Comparison of ENCODE assay signal across 8 mouse cellular contexts in the genomic region with DNA sequence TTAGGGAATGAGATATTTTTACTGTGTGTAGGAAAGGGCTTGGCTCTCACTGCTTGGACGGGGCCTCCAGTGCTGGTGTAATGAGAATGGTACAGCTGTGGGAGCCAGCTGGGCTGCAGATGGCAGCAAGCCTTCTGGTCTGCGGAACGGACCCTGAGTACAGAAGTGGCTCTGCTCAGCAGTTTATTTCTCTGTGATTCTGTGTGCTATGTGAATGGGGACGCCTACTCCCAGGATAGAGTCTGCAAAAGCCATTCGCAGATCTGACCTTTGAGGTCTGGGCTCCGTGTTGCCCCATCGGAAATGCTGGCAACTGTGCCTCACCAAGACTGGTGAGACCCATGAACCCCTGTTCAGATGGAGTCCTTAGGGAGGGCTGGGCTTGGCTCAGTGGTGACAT. TPM values are rescaled to one million over a fixed set of nuclear protein-coding genes. Genes with fewer than 3 reads are reported as not detected.
DNase-seq lines count a peak whose midpoint lies in the region; ATAC-seq and TF ChIP-seq lines count a peak whose summit lies in the region.

No protein-coding gene starts in this region.

- H3K4me3 ChIP-seq in E14TG2a.4 (replicated peaks; ENCODE audit: low read length) = peak overlapping the region; percentile 85
- H3K4me3 ChIP-seq in hindbrain, embryonic 10.5 days = peak overlapping the region; percentile 72
- peak overlapping the region; percentile 63; the same call in 1 of the 2 replicates for H3K4me3 ChIP-seq in stomach, embryonic 14.5 days (ENCODE audit: low read depth, low read length)

- H3K4me1 ChIP-seq in E14TG2a.4 (replicated peaks; ENCODE audit: low read depth, low read length) = peaks cover 61% of the 10 kb centered on the region
- H3K4me1 ChIP-seq in hindbrain, embryonic 10.5 days (replicated peaks) = peaks cover 42% of the 10 kb centered on the region
- H3K4me1 ChIP-seq in stomach, embryonic 14.5 days (ENCODE audit: control insufficient read depth, insufficient read depth, low read length) = peaks cover 9% of the 10 kb centered on the region; the same call in 1 of the 2 replicates

- TF ChIP-seq CTCF in E14TG2a.4 (conservative IDR thresholded peaks at IDR 0.05; ENCODE audit: low read length) = no peak

- no peaks in the 10 kb centered on the region for H3K9me3 ChIP-seq in E14TG2a.4 (ENCODE audit: low read length)
- no peaks in the 10 kb centered on the region for H3K9me3 ChIP-seq in hindbrain, embryonic 10.5 days
- H3K9me3 ChIP-seq in stomach, embryonic 14.5 days (ENCODE audit: control insufficient read depth, low read depth, low read length) = no peaks in the 10 kb centered on the region

- peak; percentile 64 for DNase-seq in embryo, embryonic 10 days (ENCODE audit: low spot score)
- DNase-seq in embryo, embryonic 9.5 days (ENCODE audit: extremely low spot score) = no peak
- peak; percentile 38 for DNase-seq in hindbrain, embryonic 10.5 days (ENCODE audit: low spot score)
- DNase-seq in lung, postnatal 14 days = peak; percentile 28

- no peak overlapping the region for H3K9ac ChIP-seq in stomach, embryonic 14.5 days (replicated peaks; ENCODE audit: low read depth, low read length)

- H3K4me2 ChIP-seq in stomach, embryonic 14.5 days (replicated peaks; ENCODE audit: low read depth, low read length) = peak overlapping the region; percentile 88

- no peak overlapping the region for H3K27ac ChIP-seq in hindbrain, embryonic 10.5 days
- H3K27ac ChIP-seq in stomach, embryonic 14.5 days (ENCODE audit: low read length) = no peak overlapping the region

- ATAC-seq in stomach, embryonic 14.5 days (ENCODE audit: insufficient number of reproducible peaks, insufficient read depth, low FRiP score, low read depth) = no peak; the same call in 1 of the 2 replicates
- no peak for ATAC-seq in inflammation-experienced regulatory T-cells, adult 6 months
- ATAC-seq in megakaryocyte-erythroid progenitor cell, adult 5-6 weeks (replicated peaks; ENCODE audit: low FRiP score, low TSS enrichment, poor library complexity, severe bottlenecking) = no peak

- H3K36me3 ChIP-seq in E14TG2a.4 (ENCODE audit: insufficient read depth, low read length) = peaks cover 32% of the 10 kb centered on the region
- peaks cover 9% of the 10 kb centered on the region for H3K36me3 ChIP-seq in hindbrain, embryonic 10.5 days
- no peaks in the 10 kb centered on the region; the same call in 1 of the 2 replicates for H3K36me3 ChIP-seq in stomach, embryonic 14.5 days (ENCODE audit: control insufficient read depth, insufficient read depth, low read length)

- H3K27me3 ChIP-seq in E14TG2a.4 (ENCODE audit: insufficient read depth, low read length) = peaks cover 21% of the 10 kb centered on the region
- H3K27me3 ChIP-seq in hindbrain, embryonic 10.5 days (ENCODE audit: insufficient read depth, poor library complexity, severe bottlenecking) = peaks cover 63% of the 10 kb centered on the region
- H3K27me3 ChIP-seq in stomach, embryonic 14.5 days (ENCODE audit: control insufficient read depth, insufficient read depth, low read length) = no peaks in the 10 kb centered on the region

- WGBS in hindbrain, embryonic 10.5 days = 50% methylated on average over 7 of the region's 7 CpGs
- 30% methylated on average over 7 of the region's 7 CpGs for whole genome bisulfite sequencing in stomach, embryonic 14.5 days

RNA-seq across cellular contexts. Expression of gene Shisa2, which starts 2.7 kb away (rescaled TPM):
- polyA plus RNA-seq in hindbrain, embryonic 10.5 days (2016; fragmentation: Nextera tagmentation; extraction: Ambion mirVana) = 15.0 and 17.1 TPM in 2 replicates
- 8.3 and 10.4 TPM in 2 replicates for polyA plus RNA-seq in stomach, embryonic 14.5 days (2014; fragmentation: Nextera tagmentation; extraction: Ambion mirVana)
- polyA plus RNA-seq in inflammation-experienced regulatory T-cells, adult 6 months (2017; shearing (Covaris generic)) = not detected
- not detected in 2 replicates for total RNA-seq in megakaryocyte-erythroid progenitor cell, adult 5-6 weeks (2014; fragmentation: Nextera tagmentation)
- 0.34 TPM in 1 of 2 replicates, not detected in the other for total RNA-seq in megakaryocyte-erythroid progenitor cell, adult 5-6 weeks (2017)

RNA-seq across cellular contexts. Expression of gene Cdadc1, which starts 30.1 kb away (rescaled TPM):
- polyA plus RNA-seq in hindbrain, embryonic 10.5 days (2016; fragmentation: Nextera tagmentation; extraction: Ambion mirVana) = 23.5 and 26.3 TPM in 2 replicates
- polyA plus RNA-seq in stomach, embryonic 14.5 days (2014; fragmentation: Nextera tagmentation; extraction: Ambion mirVana) = 41.7 and 42.7 TPM in 2 replicates
- 10 to 100 TPM; 33.3 to 56.1 (median 37.0) TPM for polyA plus RNA-seq in inflammation-experienced regulatory T-cells, adult 6 months (2017; shearing (Covaris generic))
- 20.9 and 23.2 TPM in 2 replicates for total RNA-seq in megakaryocyte-erythroid progenitor cell, adult 5-6 weeks (2014; fragmentation: Nextera tagmentation)
- 18.9 and 24.9 TPM in 2 replicates for total RNA-seq in megakaryocyte-erythroid progenitor cell, adult 5-6 weeks (2017)
